Mouse (Mus musculus): ENCODE data around the gene Myrf. TPM values are rescaled to one million over a fixed set of nuclear protein-coding genes. Genes with fewer than 3 reads are reported as not detected.

Myrf gene
- polyA plus RNA-seq, 1 experiment from 2014 or later: 0.55 TPM

- no peak overlapping the region for H3K4me2 ChIP-seq
- ATAC-seq (ENCODE audit: insufficient number of reproducible peaks, low FRiP score, low TSS enrichment, low read depth): no peak
- peaks cover 57% of the 10 kb centered on the region for H3K36me3 ChIP-seq
- H3K27me3 ChIP-seq: no peaks in the 10 kb centered on the region
- H3K27ac ChIP-seq: no peak overlapping the region
- H3K4me3 ChIP-seq: no peak overlapping the region
- peaks cover 33% of the 10 kb centered on the region for H3K4me1 ChIP-seq
- WGBS: 89% methylated on average over 3 of the region's 3 CpGs
- no peak overlapping the region for H3K9ac ChIP-seq
- no peaks in the 10 kb centered on the region for H3K9me3 ChIP-seq
These were observed 54.7 kb downstream of the Myrf start for GRCm38 (mm10) chr19:10185876-10186275.

DNA sequence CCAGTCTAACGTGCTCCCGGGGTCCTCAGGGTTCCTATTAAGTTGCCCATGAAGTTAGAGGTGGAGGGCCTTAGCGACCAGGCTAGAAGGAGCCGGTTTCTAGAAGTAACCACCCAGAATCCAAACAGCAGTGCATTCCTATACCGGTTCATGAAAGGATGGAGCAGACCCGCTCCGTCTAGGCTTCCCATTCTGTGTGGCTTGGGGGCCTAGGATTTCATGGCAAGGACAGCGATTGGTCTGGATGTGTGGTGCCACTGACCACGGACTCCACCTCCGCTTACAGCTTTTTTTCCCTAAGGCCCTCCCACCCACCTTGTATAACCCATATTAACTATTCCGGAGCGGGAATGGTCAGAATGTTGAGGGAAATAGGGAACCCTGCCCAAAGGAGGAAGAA is 56.5 kb downstream of the Myrf start:
- Histone ChIP-seq H3K4me3 (peak overlapping the region; percentile 65), H3K36me3 (peaks cover 40% of the 10 kb centered on the region), H3K9me3 (no peaks in the 10 kb centered on the region), H3K9ac (peak overlapping the region; percentile 75), H3K4me1 (peaks cover 33% of the 10 kb centered on the region), H3K27me3 (no peaks in the 10 kb centered on the region), H3K4me2 (peak overlapping the region; percentile 68), H3K27ac (peak overlapping the region; percentile 93)
- 6% methylated on average over 12 of the region's 12 CpGs for WGBS
- 0 out of 2 replicates have a peak, but pooled peaks have one; percentile 49 for ATAC-seq (ENCODE audit: insufficient number of reproducible peaks, low FRiP score, low TSS enrichment, low read depth)

- Histone ChIP-seq H3K36me3 (peaks cover 34% of the 10 kb centered on the region), H3K27me3 (no peaks in the 10 kb centered on the region), H3K4me1 (peaks cover 32% of the 10 kb centered on the region), H3K9ac (peak overlapping the region; percentile 75), H3K9me3 (no peaks in the 10 kb centered on the region), H3K4me2 (peak overlapping the region; percentile 68), H3K4me3 (peak overlapping the region; percentile 65), H3K27ac (peak overlapping the region; percentile 93)
- whole genome bisulfite sequencing: under 1% methylated on average over 35 of the region's 35 CpGs
- peak; percentile 69 for ATAC-seq (ENCODE audit: insufficient number of reproducible peaks, low FRiP score, low TSS enrichment, low read depth)
These were observed 57.1 kb downstream of the Myrf start for GRCm38 (mm10) chr19:10183299-10183983.

GRCm38 (mm10) chr19:10182670-10183298 is 57.8 kb downstream of the Myrf start, which contains the start of gene Fads1:
TSS of gene Fads1 (plus strand) at chr19:10182888.
- peaks cover 26% of the 10 kb centered on the region for H3K4me1 ChIP-seq
- WGBS: under 1% methylated on average over 70 of the region's 70 CpGs
- H3K9me3 ChIP-seq: no peaks in the 10 kb centered on the region
- H3K4me3 ChIP-seq: peak within 1 kb of the TSS; percentile 65
- peaks cover 27% of the 10 kb centered on the region for H3K36me3 ChIP-seq
- H3K27ac ChIP-seq: peak within 1 kb of the TSS; percentile 93
- peak within 1 kb of the TSS; percentile 75 for H3K9ac ChIP-seq
- H3K4me2 ChIP-seq: peak within 1 kb of the TSS; percentile 68
- ATAC-seq (ENCODE audit: insufficient number of reproducible peaks, low FRiP score, low TSS enrichment, low read depth): peak; percentile 94
- no peaks in the 10 kb centered on the region for H3K27me3 ChIP-seq

DNA sequence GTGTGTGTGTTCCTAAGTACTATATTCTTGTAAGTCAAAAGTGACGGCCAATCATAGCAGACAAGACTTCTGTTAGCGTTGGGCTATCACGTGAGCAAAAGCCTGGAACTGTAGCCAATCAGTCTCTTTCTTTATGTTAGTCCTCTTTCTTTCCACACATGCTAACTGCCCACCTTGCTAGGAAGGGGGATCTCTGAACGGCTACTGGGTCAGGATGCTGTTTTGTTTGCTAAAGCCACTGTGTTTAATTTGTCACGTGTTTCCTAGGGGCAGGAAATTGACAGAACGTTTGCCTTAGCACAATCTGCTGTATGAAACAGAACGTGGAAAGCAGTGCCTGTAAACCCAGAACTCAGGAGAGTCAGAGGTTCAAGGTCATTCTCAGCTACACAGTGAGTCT is 58.4 kb downstream of the Myrf start:
- ATAC-seq (ENCODE audit: insufficient number of reproducible peaks, low FRiP score, low TSS enrichment, low read depth): no peak
- Histone ChIP-seq H3K4me3 (peak overlapping the region; percentile 65), H3K27ac (peak overlapping the region; percentile 60), H3K4me1 (peaks cover 26% of the 10 kb centered on the region), H3K36me3 (peaks cover 23% of the 10 kb centered on the region), H3K9ac (no peak overlapping the region), H3K9me3 (no peaks in the 10 kb centered on the region), H3K4me2 (peak overlapping the region; percentile 68), H3K27me3 (no peaks in the 10 kb centered on the region)
- 32% methylated on average over 7 of the region's 7 CpGs for WGBS

- H3K27me3 ChIP-seq: no peaks in the 10 kb centered on the region
- no peak overlapping the region for H3K4me2 ChIP-seq
- H3K36me3 ChIP-seq: peaks cover 13% of the 10 kb centered on the region
- ATAC-seq (ENCODE audit: insufficient number of reproducible peaks, low FRiP score, low TSS enrichment, low read depth): no peak
- WGBS: 90% methylated on average over 7 of the region's 7 CpGs
- no peak overlapping the region for H3K27ac ChIP-seq
- H3K9me3 ChIP-seq: no peaks in the 10 kb centered on the region
- no peak overlapping the region for H3K4me3 ChIP-seq
- no peak overlapping the region for H3K9ac ChIP-seq
- H3K4me1 ChIP-seq: peaks cover 26% of the 10 kb centered on the region
These were observed 59.3 kb downstream of the Myrf start for GRCm38 (mm10) chr19:10181225-10181624.

- no peak overlapping the region for H3K4me2 ChIP-seq
- H3K36me3 ChIP-seq: no peaks in the 10 kb centered on the region
- no peak overlapping the region for H3K9ac ChIP-seq
- ATAC-seq (ENCODE audit: insufficient number of reproducible peaks, low FRiP score, low TSS enrichment, low read depth): no peak
- WGBS: 65% methylated on average over 7 of the region's 7 CpGs
- no peak overlapping the region for H3K4me3 ChIP-seq
- no peaks in the 10 kb centered on the region for H3K27me3 ChIP-seq
- H3K4me1 ChIP-seq: no peaks in the 10 kb centered on the region
- no peaks in the 10 kb centered on the region for H3K9me3 ChIP-seq
- H3K27ac ChIP-seq: no peak overlapping the region
These were observed 63.6 kb downstream of the Myrf start for GRCm38 (mm10) chr19:10176941-10177372.

- Histone ChIP-seq H3K4me1 (no peaks in the 10 kb centered on the region), H3K9ac (no peak overlapping the region), H3K9me3 (no peaks in the 10 kb centered on the region), H3K27ac (no peak overlapping the region), H3K4me2 (no peak overlapping the region), H3K27me3 (no peaks in the 10 kb centered on the region), H3K36me3 (no peaks in the 10 kb centered on the region), H3K4me3 (no peak overlapping the region)
- WGBS: 80% methylated on average over 1 of the region's 1 CpGs
- ATAC-seq (ENCODE audit: insufficient number of reproducible peaks, low FRiP score, low TSS enrichment, low read depth): no peak
These were observed 64.1 kb downstream of the Myrf start for GRCm38 (mm10) chr19:10176477-10176876.

- no peak for ATAC-seq (ENCODE audit: insufficient number of reproducible peaks, low FRiP score, low TSS enrichment, low read depth)
- Histone ChIP-seq H3K9ac (no peak overlapping the region), H3K4me2 (no peak overlapping the region), H3K36me3 (no peaks in the 10 kb centered on the region), H3K27ac (no peak overlapping the region), H3K4me3 (no peak overlapping the region), H3K27me3 (no peaks in the 10 kb centered on the region), H3K4me1 (no peaks in the 10 kb centered on the region), H3K9me3 (no peaks in the 10 kb centered on the region)
- 72% methylated on average over 4 of the region's 4 CpGs for WGBS
These were observed 65.6 kb downstream of the Myrf start for GRCm38 (mm10) chr19:10174956-10175355.

- no peak for ATAC-seq (ENCODE audit: insufficient number of reproducible peaks, low FRiP score, low TSS enrichment, low read depth)
- 84% methylated on average over 7 of the region's 7 CpGs for WGBS
- no peaks in the 10 kb centered on the region for H3K27me3 ChIP-seq
These were observed 66.6 kb downstream of the Myrf start for GRCm38 (mm10) chr19:10173844-10174539.

GRCm38 (mm10) chr19:10173116-10173718 is 67.3 kb downstream of the Myrf start:
- Histone ChIP-seq H3K27ac (no peak overlapping the region), H3K27me3 (no peaks in the 10 kb centered on the region), H3K9me3 (no peaks in the 10 kb centered on the region), H3K36me3 (no peaks in the 10 kb centered on the region), H3K4me1 (no peaks in the 10 kb centered on the region), H3K4me2 (no peak overlapping the region), H3K9ac (no peak overlapping the region), H3K4me3 (no peak overlapping the region)
- no peak for ATAC-seq (ENCODE audit: insufficient number of reproducible peaks, low FRiP score, low TSS enrichment, low read depth)
- WGBS: 73% methylated on average over 5 of the region's 5 CpGs

More at GRCm38 (mm10) chr19:10173844-10174539, 66.6 kb downstream of the Myrf start:
- H3K4me3 ChIP-seq: no peak overlapping the region
- no peak overlapping the region for H3K9ac ChIP-seq
- no peak overlapping the region for H3K27ac ChIP-seq
- no peak overlapping the region for H3K4me2 ChIP-seq
- H3K36me3 ChIP-seq: no peaks in the 10 kb centered on the region
- no peaks in the 10 kb centered on the region for H3K4me1 ChIP-seq
- no peaks in the 10 kb centered on the region for H3K9me3 ChIP-seq

All from limb, embryonic 15.5 days (tissue).